Mouse (Mus musculus) testis, postnatal 10 days (tissue): ENCODE results near the gene Xpot.

Source experiments
- DNase-seq: peaks from one replicate; pipeline ENCODE4 v3.0.0; 2021; ENCODE audit warnings: low spot score

Xpot gene

DNA sequence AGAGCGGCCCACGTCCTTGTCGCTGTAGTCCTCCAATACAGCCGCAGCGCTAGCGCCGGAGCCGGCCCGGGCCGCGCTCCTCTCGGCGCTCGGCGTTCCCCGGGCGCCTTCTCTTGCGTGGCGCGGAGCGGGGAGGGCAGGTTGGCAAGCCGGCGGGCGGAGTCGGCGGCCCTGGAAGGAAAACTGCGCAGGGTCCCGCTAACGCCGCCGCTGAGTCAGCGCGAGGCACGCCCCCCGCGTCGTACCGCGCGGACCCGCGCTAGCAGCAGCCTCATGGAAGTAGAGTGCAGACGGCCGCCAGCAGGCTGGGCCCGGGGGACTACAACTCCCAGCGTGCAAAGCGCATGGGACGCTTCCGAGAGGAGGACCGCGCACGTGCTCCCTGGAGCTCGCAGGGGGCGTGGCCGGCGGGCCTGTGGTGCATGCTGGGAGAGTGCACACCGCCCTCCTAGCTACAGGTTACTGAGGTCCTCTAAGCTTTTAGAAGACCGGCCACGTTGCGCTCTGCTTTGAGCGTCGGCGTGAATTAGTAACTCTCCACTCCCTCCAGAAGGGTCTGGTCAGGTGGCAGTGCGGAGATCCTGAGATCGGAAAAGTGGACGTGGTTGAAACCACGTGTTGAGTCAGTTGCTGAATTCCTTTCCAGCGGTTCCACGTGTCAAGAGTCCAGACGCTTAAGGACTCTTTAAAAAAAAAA, at the start of gene Xpot:
TSS of gene Xpot (minus strand) at position 147 of the 697 bp plus-strand sequence.
- peak; percentile 99 for DNase-seq

GRCm38 (mm10) chr10:121669103-121669502, 43.0 kb upstream of the Xpot start:
- DNase-seq, result no peak

GRCm38 (mm10) chr10:121665631-121666145, 39.6 kb upstream of the Xpot start:
- DNase-seq, result no peak

DNA sequence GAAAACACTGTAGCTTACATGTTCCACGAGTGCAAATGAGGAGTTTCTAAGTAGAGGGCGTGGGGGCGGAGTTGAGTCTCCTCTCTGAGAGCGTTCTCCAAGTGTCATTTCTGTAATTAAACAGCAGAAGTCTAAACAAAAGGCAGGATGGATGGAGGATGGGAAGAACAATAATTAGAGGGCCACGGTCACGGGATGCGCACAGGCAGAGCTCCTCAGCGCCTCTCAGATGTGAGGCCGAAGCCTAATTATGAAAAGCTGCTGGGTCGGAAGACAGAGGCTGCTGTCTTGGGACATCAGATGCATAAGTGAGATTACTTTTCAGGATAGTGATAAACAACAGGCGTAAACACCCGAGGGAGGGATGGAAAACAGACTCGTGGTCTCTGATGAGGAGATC, 37.5 kb upstream of the Xpot start:
- no peak for DNase-seq

GRCm38 (mm10) chr10:121662711-121663110, 36.6 kb upstream of the Xpot start:
- DNase-seq, result no peak

DNA sequence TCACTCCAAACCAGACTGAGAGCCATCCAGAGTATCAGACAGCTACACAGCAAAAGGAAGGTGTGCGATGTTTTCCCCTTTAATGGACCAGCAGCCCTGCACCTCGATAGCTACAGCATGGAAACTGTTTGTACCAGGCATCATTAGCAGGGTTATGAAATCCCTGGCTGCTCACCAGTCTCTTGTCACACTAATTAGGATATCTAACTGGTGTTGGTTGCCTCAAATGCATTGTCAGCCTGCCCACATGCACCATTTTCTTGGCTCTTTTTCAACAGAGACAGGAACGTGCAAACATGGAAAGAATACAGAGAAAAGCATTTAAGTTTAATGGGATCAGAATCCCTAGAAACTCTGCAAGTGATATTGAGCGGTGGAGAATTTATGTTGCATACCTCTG, 29.8 kb upstream of the Xpot start:
- no peak for DNase-seq

GRCm38 (mm10) chr10:121653079-121653478, 26.9 kb upstream of the Xpot start:
- DNase-seq, result no peak

DNA sequence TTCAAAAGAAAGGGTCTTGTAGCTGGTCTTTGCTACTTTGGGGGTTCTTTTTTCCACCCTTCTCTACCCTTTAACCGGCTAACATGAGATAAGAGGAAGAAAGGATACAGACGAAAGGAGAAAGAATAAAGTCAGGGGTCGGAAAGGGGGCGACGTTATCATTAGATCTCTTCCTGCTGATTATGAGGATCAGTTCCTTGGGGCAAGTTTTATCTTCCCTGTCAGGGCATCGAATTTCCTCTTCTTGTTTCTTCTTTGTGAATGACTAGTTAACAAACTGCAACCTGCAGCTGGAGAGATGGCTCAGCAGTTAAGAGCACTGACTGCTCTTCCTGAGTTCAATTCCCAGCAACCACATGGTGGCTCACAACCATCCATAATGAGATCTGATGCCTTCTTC, 20.2 kb upstream of the Xpot start:
- DNase-seq, result no peak

DNA sequence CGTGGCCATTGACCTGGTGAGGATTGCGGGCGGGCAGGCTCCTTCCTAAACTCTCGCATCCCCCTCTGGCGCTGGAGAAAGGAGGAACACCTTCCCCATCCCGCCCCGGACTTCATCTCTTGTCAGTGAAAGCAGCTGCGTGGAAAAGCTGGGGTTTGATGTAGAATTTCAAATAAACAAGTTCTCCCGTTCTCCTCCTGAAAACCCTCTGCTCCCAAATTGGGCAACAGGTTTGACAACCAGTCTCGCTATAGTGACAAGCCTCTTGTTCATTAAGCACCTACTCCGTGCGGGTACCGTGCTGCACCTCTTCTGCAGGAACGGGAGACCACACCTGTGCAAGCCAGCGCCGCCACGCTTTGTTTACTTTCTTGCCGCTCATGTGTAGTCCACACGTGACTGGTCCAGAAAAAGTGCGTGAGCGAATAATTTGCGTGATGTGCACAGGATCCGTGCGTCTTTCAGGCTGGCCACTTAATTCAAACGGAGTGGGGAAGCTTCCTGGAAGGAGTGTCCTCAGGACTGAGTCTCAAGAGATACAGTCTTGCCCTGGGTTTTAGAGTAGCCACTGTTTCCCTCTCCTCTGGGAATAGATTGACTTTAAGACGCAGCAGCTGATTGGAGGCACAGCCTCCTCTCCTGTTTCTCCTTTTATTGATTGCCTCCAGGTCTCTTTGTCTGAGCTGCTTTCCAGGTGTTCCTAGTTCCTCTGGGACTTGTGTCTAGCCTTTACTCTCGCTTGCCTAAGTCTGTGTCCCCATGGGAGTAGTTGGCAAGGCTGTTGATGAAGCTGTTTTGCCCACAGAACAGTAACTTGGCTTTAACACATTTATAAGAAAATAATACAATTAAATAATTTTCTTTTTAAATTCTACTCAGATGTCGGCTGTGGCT, 16.2 kb upstream of the Xpot start:
- DNase-seq, result no peak

GRCm38 (mm10) chr10:121641272-121642053, 15.3 kb upstream of the Xpot start, which contains the start of gene D930020B18Rik:
Gene D930020B18Rik, plus strand, starts transcription at chr10:121641588.
- peak; percentile 47 for DNase-seq

DNA sequence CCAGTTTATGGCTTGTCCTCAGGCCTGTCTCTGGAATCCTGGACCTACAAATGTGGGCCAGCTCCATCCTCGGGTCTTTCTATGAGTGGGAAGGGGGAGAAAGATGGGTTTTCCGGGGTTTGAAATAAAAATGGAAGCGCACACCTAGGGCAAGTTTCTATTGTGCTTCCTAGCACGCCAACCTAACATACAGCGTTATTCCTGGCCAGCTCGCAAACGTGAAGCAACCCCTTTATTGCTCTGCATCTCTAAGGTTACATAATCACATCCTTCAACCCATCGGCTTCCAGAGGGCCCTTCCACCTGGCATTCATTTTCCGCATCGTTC, 14.8 kb upstream of the Xpot start:
- DNase-seq, result no peak

DNA sequence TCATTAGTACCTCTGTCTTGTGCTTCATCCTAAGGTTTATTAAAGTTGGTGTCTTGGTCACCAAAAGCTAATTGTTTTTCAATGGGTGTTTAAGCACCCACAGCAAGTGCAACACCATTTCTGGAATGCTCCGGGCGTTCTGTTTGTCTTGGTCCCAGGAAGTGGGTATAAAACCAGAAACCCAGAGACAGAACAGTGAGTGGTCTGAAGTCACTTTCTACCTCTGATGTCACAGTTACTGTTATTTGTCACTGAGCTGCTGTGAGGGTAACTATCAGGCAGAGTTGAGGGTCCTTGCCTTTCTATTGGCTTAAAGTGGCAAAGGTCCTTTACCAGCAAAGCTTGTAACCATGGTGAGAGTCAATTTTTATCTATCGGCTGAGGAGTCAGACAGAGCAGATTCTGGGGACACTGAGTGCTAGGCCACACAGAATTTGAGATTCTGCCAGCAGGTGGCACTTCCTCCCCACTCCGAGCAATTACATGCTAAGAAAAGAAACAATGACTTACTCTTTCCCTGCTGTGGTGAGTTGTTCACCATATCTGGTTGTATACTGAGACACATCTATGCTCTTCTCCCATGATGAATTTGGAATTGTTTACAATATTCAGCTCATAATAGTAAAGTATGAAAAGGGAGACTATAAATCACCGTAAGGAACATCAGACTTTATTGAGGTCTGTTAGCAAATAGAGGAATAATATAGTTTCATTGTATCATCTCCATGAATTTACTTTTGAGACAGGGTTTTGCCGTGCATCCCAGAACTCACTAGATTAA, 14.2 kb upstream of the Xpot start:
- DNase-seq, result no peak

GRCm38 (mm10) chr10:121639573-121639972, 13.4 kb upstream of the Xpot start:
- no peak for DNase-seq

DNA sequence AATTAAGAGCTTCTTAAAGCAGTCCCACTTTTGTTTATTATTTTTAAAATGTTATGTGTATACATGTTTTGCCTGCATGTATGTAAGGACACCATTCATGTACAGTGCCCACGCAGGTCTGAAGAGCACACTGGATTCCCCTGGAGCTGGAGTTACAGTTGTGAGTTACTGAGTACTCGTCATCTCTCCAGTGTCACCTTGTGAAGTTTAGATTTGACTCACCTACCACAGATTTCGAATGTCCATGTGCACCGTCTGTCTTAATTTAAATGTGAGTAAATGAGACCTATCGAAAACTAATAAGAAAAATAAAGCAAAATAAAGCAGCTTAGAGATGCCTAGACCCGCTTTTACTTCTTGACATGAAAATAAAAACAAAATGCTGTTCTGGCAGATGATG, 10.1 kb upstream of the Xpot start:
- DNase-seq, result no peak

DNA sequence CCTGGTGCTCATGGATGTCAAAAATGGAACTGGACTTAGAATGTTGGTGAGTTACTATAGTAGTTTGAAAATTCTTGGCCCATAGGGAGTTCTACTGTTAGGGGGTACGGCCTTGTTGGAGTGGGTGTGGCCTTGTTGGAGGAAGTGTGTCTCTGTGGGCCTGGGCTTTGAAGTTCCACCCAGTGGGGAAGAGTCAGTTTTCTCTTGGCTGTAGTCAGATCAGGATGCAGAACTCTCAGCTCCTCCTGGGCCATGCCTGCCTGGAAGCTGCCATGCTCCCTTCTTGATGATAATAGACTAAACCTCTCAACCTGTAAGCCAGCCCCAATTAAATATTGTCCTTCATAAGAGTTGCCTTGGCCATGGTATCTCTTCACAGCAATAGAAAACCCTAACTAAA, 8.0 kb upstream of the Xpot start:
- no peak for DNase-seq

DNA sequence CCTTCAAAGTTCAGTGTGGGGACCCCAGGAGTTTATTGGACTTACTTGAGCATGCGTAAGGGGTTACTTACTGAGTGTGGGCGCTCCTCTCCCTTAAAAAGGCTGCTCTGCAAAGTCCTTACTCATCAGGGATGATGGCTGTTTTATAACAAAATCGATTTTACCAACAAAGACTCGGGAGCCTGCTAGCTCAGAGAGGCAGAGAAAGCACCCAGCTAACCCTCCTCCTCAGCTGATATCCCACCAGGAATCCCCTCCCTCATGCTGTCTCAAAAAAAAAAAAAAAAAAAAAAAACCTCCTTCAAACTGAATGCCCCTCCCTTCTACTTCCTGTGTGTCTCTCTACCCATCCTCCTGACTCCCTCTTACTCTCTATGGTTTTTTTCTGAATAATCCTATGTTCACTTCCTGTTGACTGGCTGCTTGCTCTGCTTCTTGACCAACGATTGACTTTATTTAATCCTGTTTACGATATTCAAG, 2.5 kb upstream of the Xpot start:
- no peak for DNase-seq

DNA sequence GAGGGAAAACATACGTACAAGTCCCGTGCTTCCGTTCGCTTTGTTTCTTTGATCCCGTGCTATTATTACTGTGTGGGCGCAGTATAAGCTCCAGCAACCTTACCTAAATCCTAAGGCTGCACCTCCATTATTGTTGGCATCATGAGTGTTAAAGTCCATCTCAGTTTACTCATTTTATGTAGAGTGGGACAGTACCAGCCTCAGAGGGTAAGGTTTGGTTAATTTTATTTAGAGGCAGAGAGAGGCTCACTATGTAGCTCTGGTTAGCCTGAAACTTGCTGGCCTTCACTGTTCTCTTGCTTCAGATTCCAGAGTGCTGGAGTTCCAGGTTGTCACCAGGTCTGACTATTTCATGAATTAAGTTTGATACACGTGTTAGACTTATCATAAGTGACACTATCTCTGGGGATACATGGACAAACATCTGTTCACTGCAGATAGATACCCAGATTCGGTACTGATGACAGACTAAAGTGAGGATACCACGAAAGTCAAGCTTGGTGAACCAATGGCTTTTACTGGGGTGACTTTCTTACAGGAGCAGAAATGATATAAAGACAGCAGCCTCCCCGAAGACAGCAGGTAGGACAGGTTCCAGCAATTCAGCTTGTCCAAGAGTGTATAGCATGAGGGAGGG, 1.2 kb upstream of the Xpot start:
- DNase-seq, result no peak

GRCm38 (mm10) chr10:121625407-121626185, 536 bp downstream of the Xpot start:
- no peak for DNase-seq

DNA sequence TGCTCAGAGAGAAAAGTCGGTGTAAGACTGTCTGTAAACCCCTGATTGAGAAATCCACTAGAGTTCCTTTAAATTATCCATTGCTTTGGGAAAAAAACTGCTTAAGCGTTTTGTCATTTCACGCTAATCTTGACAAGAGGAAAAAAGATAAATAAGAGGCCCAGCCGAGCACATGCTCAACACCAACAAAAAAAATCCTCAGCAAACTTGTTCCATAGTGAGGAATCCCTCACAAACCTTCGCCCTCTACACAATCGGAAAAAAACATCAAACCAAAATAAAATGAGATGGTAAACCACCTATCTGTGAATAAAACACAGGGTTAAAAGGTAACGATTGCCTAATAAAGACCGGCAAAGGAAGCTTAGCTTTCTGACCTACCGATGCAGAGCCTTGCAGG, 1.1 kb downstream of the Xpot start:
- DNase-seq, result no peak

DNA sequence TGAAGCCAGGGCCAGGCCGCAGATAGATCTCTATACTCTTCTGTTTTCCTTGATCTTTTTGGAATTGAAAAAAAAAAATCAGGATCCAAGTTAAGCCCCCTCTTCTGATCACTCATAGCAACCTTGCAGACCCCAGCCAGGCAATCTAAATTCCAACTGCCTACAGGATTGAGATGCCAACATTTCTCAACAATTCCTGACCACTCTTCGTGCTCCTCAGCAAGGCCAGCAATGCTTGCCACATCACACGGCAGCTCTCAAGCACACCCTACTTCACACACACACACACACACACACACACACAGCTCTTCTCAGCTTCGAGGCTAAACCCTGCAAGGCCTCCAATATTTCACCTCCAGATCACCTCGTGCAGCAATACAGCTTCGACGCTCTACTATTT, 2.5 kb downstream of the Xpot start:
- no peak for DNase-seq
